Mouse (Mus musculus) erythroblast, embryonic 14.5 days (primary cell): Measurements from ENCODE around the gene Mpv17.

Experiments used
- GATA1 ChIP-seq: IDR thresholded peaks from 2 replicates; pipeline ENCODE4 v1.6.1; 2012; ENCODE audit warnings: low read length, inconsistent platforms, mixed read lengths
- TAL1 ChIP-seq: IDR thresholded peaks from 3 replicates; pipeline ENCODE4 v1.6.1; 2012; ENCODE audit warnings: low read length, inconsistent platforms, mixed read lengths

DNA sequence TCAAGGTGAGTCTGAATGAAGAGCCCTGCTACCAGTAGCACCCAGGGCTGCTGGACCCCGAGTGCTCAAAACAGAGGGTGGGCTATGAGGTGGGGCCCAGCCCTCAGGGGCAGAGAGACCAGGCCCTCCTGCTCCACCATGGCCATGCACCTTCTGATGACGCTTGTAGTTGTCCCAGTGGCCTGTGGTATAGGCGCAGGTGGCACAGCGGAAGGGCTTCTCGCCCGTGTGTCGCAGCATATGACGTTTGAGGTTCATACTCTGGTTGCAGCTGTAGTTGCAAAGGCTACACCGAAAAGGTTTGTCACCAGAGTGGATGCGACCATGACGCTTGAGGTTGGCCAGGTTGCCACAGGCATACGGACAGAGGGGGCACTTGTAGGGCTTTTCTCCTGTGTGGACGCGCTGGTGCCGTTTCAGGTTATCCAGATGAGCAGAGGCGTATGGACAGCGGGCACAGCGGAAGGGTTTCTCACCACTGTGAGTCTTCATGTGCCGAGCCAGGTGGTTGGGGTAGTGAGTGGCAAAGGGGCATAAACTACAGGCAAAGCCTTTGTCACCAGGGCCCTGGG, 45.4 kb upstream of the Mpv17 start:
- no peak for TF ChIP-seq TAL1
- no peak for TF ChIP-seq GATA1
